Mouse (Mus musculus) retina, embryonic 14.5 days (tissue): Measurements from ENCODE around the gene Gm8212.
"Not testable (repeated sequence)": the region's sequence is repeated elsewhere in the genome, so short reads cannot be mapped to it uniquely, and the experiment has no call there.

Experiments used
- DNase-seq: peaks from one replicate; pipeline ENCODE4 v3.0.0-alpha.2; 2015; ENCODE audit warnings: low spot score

Gm8212 gene

GRCm38 (mm10) chr14:44197361-44197760, at the start of gene Gm8212:
Gm8212 (plus strand) TSS chr14:44197661.
- not testable (repeated sequence) for DNase-seq

DNA sequence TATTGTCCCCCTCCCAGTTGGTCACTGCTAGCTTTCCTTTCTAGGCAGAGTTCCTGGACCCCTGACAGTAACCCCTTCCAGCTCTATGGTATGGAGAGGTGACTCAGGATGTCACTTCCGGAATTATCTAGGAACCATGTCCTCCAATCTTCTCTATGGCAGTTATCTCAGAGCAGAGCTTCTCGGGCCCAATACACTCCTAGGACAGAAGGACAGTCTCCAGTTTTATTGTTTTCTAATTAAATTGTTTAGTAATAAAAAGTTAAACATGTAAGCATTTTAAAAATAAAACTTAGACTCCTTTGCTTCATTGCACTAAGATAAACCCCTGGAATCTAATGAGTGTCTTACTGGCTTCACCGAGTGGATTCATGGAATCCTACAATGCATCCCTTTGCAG, 15.7 kb downstream of the Gm8212 start, which contains the start of gene 4930503E14Rik:
Gene 4930503E14Rik (minus strand): TSS at position 101 of the 400 bp plus-strand sequence.
- not testable (repeated sequence) for DNase-seq

DNA sequence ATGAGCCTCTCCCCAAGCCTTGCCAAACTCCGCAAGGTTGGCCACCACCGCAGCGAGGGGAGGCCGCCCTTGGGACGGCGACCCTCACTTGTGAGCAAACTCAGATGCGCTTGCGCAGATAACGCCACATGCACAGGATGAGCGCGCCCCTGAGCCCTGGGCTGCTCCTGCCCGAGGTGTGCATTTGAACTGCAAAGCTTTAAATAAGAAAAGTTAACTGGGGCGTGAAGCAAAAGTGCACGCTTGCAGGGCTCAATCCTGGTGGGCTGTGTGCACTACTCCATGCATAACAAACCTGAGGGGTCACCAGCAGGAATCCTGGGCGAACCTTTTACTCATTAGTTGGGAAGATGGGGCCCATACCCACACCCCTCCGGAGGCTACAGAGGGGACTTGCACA, 50.6 kb downstream of the Gm8212 start:
- DNase-seq: no peak
